Mouse (Mus musculus) CH12.LX (cell line): Measurements from ENCODE around the gene Scel. TPM values are rescaled to one million over a fixed set of nuclear protein-coding genes. Genes with fewer than 3 reads are reported as not detected.

Source experiments
- DNase-seq: peaks from one replicate; pipeline ENCODE4 v3.0.0-alpha.2; 2013; ENCODE audit errors: extremely low read depth
- H3K27ac ChIP-seq: 2 replicates; pipeline ENCODE4 v1.5.1; 2012; ENCODE audit warnings: low read depth, mild to moderate bottlenecking, control low read depth, moderate library complexity; ENCODE audit not compliant: insufficient read depth
- H3K27me3 ChIP-seq: replicated peaks from 2 replicates; pipeline ENCODE3; 2012; ENCODE audit warnings: inconsistent platforms
- H3K36me3 ChIP-seq, 2 experiments: replicated peaks in 1 of 2; 2 replicates each; pipeline versions ENCODE3 to v1.6.1; 2012; ENCODE audit warnings: inconsistent platforms in 1 of 2, low read length in 1 of 2, mild to moderate bottlenecking in 1 of 2, mixed read lengths in 1 of 2, moderate library complexity in 1 of 2; ENCODE audit not compliant: control insufficient read depth in 1 of 2, insufficient read depth in 1 of 2
- H3K4me1 ChIP-seq, 2 experiments: 2 replicates each; pipeline ENCODE4 v1.6.1; 2012; ENCODE audit warnings: inconsistent platforms in 1 of 2, moderate library complexity in 1 of 2; ENCODE audit not compliant: insufficient read depth in 2 of 2, control insufficient read depth in 1 of 2
- H3K4me2 ChIP-seq: 2 replicates; pipeline ENCODE4 v1.6.1; 2012; ENCODE audit warnings: low read depth, mild to moderate bottlenecking, control low read depth; ENCODE audit not compliant: poor library complexity, insufficient read depth, severe bottlenecking
- H3K4me3 ChIP-seq, 3 experiments: fragments of 150-350 bp in 1 of 3; sonication (generic) in 1 of 3; replicated peaks in 1 of 3; 2 replicates each; pipeline versions ENCODE3 to v1.5.1; 2011 to 2012; ENCODE audit warnings: low read depth in 2 of 3, low read length in 2 of 3, mild to moderate bottlenecking in 2 of 3, moderate library complexity in 2 of 3, control low read depth in 1 of 3, improper control_type of control experiment in 1 of 3, inconsistent platforms in 1 of 3, mixed read lengths in 1 of 3; ENCODE audit not compliant: poor library complexity in 1 of 3
- H3K79me2 ChIP-seq: replicated peaks from 2 replicates; pipeline ENCODE4 v1.6.1; 2012; ENCODE audit warnings: mild to moderate bottlenecking, moderate library complexity; ENCODE audit not compliant: control insufficient read depth, poor library complexity, insufficient read depth, severe bottlenecking; ENCODE audit errors: extremely low read depth
- H3K9ac ChIP-seq: 2 replicates; pipeline ENCODE4 v1.6.1; 2012; ENCODE audit warnings: low read depth, mild to moderate bottlenecking, control low read depth, moderate library complexity; ENCODE audit not compliant: insufficient read depth
- H3K9me3 ChIP-seq: replicated peaks from 2 replicates; pipeline ENCODE3; 2012; ENCODE audit warnings: low read length, inconsistent platforms, mixed read lengths
- CHD1 ChIP-seq: IDR thresholded peaks from 2 replicates; pipeline ENCODE4 v1.6.1; 2012; ENCODE audit warnings: low read depth, low read length, improper control_type of control experiment, inconsistent platforms
- CTCF ChIP-seq, 2 experiments: IDR thresholded peaks in 1 of 2; conservative IDR thresholded peaks in 1 of 2; 2 replicates each; pipeline ENCODE4 v1.5.1; 2011 to 2012; ENCODE audit warnings: low read depth in 2 of 2, low read length in 2 of 2, improper control_type of control experiment in 1 of 2, inconsistent platforms in 1 of 2, mild to moderate bottlenecking in 1 of 2, moderate library complexity in 1 of 2
- E2F4 ChIP-seq: IDR thresholded peaks from 2 replicates; pipeline ENCODE4 v1.6.1; 2011; ENCODE audit warnings: low read depth, low read length, improper control_type of control experiment; ENCODE audit not compliant: insufficient replicate concordance
- ETS1 ChIP-seq: conservative IDR thresholded peaks from 2 replicates; pipeline ENCODE4 v1.6.1; 2012; ENCODE audit warnings: low read depth, mild to moderate bottlenecking, inconsistent platforms, low read length, improper control_type of control experiment, moderate library complexity
- GABPA ChIP-seq: IDR thresholded peaks from 2 replicates; pipeline ENCODE4 v1.6.1; 2012; ENCODE audit warnings: low read depth, low read length, improper control_type of control experiment, inconsistent platforms; ENCODE audit not compliant: insufficient replicate concordance
- HCFC1 ChIP-seq: IDR thresholded peaks from 2 replicates; pipeline ENCODE4 v1.6.1; 2012; ENCODE audit warnings: low read depth, mild to moderate bottlenecking, inconsistent platforms, low read length, improper control_type of control experiment
- IRF4 ChIP-seq: IDR thresholded peaks from 2 replicates; pipeline ENCODE4 v1.6.1; 2014; ENCODE audit warnings: low read depth, mild to moderate bottlenecking, inconsistent platforms, low read length, improper control_type of control experiment
- JUN ChIP-seq: IDR thresholded peaks from 2 replicates; pipeline ENCODE4 v1.6.1; 2011; ENCODE audit warnings: low read depth, mild to moderate bottlenecking, low read length, improper control_type of control experiment, moderate library complexity; ENCODE audit not compliant: insufficient read depth
- MEF2A ChIP-seq: IDR thresholded peaks from 2 replicates; pipeline ENCODE4 v1.6.1; 2014; ENCODE audit warnings: low read depth, mild to moderate bottlenecking, inconsistent platforms, low read length, improper control_type of control experiment, borderline replicate concordance
- MYC ChIP-seq: IDR thresholded peaks from 2 replicates; pipeline ENCODE4 v1.6.1; 2011; ENCODE audit warnings: low read depth, mild to moderate bottlenecking, improper control_type of control experiment, low read length
- NELFE ChIP-seq: IDR thresholded peaks from 2 replicates; pipeline ENCODE4 v1.6.1; 2011; ENCODE audit warnings: low read depth, low read length, improper control_type of control experiment
- PAX5 ChIP-seq: IDR thresholded peaks from 2 replicates; pipeline ENCODE4 v1.6.1; 2012; ENCODE audit warnings: low read length, inconsistent platforms, mixed read lengths
- RCOR1 ChIP-seq: conservative IDR thresholded peaks from 2 replicates; pipeline ENCODE4 v1.6.1; 2012; ENCODE audit warnings: low read depth, mild to moderate bottlenecking, inconsistent platforms, low read length, improper control_type of control experiment
- SMC3 ChIP-seq: IDR thresholded peaks from 2 replicates; pipeline ENCODE4 v1.6.1; 2011; ENCODE audit warnings: low read depth, low read length, improper control_type of control experiment
- TBP ChIP-seq: conservative IDR thresholded peaks from 2 replicates; pipeline ENCODE4 v1.6.1; 2011; ENCODE audit warnings: low read depth, low read length, improper control_type of control experiment
- TCF12 ChIP-seq: IDR thresholded peaks from 2 replicates; pipeline ENCODE4 v1.6.1; 2014; ENCODE audit warnings: low read depth, mild to moderate bottlenecking, inconsistent platforms, low read length, improper control_type of control experiment
- UBTF ChIP-seq: IDR thresholded peaks from 2 replicates; pipeline ENCODE4 v1.6.1; 2012; ENCODE audit warnings: low read depth, mild to moderate bottlenecking, inconsistent platforms, low read length, improper control_type of control experiment, moderate library complexity
- USF1 ChIP-seq: IDR thresholded peaks from 2 replicates; pipeline ENCODE4 v1.6.1; 2014; ENCODE audit warnings: low read depth, mild to moderate bottlenecking, inconsistent platforms, low read length, improper control_type of control experiment
- USF2 ChIP-seq: conservative IDR thresholded peaks from 2 replicates; pipeline ENCODE4 v1.6.1; 2011; ENCODE audit warnings: low read depth, low read length, improper control_type of control experiment
- ZNF384 ChIP-seq: IDR thresholded peaks from 2 replicates; pipeline ENCODE4 v1.6.1; 2012; ENCODE audit warnings: low read depth, low read length, improper control_type of control experiment, inconsistent platforms
- dilution Hi-C: fragments of 300-500 bp; cut with MboI; formaldehyde crosslinking; loops from 2 replicates; pipeline ENCODE4 v1.14.3; 2020; ENCODE audit warnings: low sequenced_read_pairs; ENCODE audit not compliant: extremely low pct_unique_long_range_greater_than_20kb, extremely low pct_ligation_motif_present
- in situ Hi-C: fragments of 300-500 bp; cut with MboI; formaldehyde crosslinking; loops from 3 replicates; pipeline ENCODE4 v1.14.3; 2019; ENCODE audit warnings: low sequenced_read_pairs, low pct_ligation_motif_present, low pct_unique_long_range_greater_than_20kb, mixed read lengths
- polyA plus RNA-seq: library from polyadenylated mRNA; unstranded; fragments of >175 nt; gene quantifications from 2 replicates; pipeline ENCODE4 v1.2.1, GENCODE M21; 2012; ENCODE audit warnings: low read depth; ENCODE audit not compliant: insufficient read length
- total RNA-seq, 2 experiments: library from RNA; depleted of rRNA; stranded (reverse); fragments of 300-350 nt in 1 of 2; fragments of >200 nt in 1 of 2; gene quantifications; 2 replicates each; pipeline ENCODE4 v1.2.3; 2012 to 2014

Gene Scel
- total and polyA plus RNA-seq, 3 experiments: 0.04 to 0.31 (median 0.31) TPM

DNA sequence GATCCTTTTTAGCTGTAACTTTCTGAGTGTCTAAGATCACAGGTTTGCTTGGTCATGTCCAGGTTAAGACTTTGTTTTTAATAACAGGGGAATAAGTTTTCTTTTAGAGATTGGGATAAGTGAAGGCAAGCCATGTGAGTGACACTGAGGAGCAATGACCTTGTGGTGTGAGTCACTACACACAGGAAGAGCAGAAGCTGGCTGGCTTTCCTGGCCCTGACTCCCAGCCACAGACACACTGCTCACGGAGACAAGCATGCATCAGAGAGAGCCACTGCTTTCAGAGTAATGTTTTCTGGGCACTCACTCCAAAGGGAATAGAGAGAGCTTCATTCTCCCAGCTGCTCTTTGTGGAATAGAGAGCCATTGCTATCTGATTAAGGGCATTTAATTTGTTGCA, 54.8 kb downstream of the Scel start:
- Histone ChIP-seq H3K27ac (no peak overlapping the region), H3K27me3 (no peaks in the 10 kb centered on the region), H3K36me3 (no peaks in the 10 kb centered on the region), H3K79me2 (no peaks in the 10 kb centered on the region), H3K9me3 (no peaks in the 10 kb centered on the region), H3K9ac (no peak overlapping the region), H3K4me1 (no peaks in the 10 kb centered on the region), H3K4me3 (no peak overlapping the region)
- in situ Hi-C loops: loop anchor here (5.0 kb wide), 1 partner anchor 49 kb away; no protein-coding TSS in a partner anchor
- no peak for DNase-seq
- dilution Hi-C loops: loop anchor here (25.0 kb wide), 1 partner anchor 394 kb away; no protein-coding TSS in a partner anchor
- TF ChIP-seq IRF4: no peak
- no peak for TF ChIP-seq PAX5
- no peak for TF ChIP-seq MYC
- no peak for TF ChIP-seq JUN
- no peak for TF ChIP-seq CHD1
- TF ChIP-seq E2F4: no peak
- TF ChIP-seq NELFE: no peak
- no peak for TF ChIP-seq USF1
- no peak for TF ChIP-seq SMC3
- TF ChIP-seq USF2: no peak
- no peak for TF ChIP-seq TCF12
- no peak for TF ChIP-seq ZNF384
- no peak for TF ChIP-seq MEF2A
- TF ChIP-seq, all 38 proteins: peak for 0
- H3K4me2 ChIP-seq: no peak overlapping the region

DNA sequence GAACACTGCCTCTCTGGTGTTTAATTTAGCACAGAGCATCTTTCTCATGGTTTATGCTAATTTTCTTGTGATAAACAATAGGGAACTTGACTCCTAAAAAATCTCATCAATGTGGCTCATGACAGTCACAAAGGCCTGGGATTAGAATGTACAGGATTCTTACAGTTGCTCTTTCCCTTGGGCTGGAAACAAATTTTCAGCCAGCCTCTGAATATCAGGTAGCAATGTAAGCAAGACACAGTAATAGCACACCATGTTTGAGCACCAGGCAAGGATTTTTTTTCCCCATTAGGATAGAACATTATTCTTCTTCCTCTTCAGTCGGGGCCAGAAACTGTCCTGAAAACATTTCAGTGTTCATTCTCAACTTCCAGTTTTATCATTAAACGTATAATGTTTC, 55.3 kb downstream of the Scel start:
- Histone ChIP-seq H3K4me1 (no peaks in the 10 kb centered on the region), H3K27ac (no peak overlapping the region), H3K27me3 (no peaks in the 10 kb centered on the region), H3K79me2 (no peaks in the 10 kb centered on the region), H3K9me3 (no peaks in the 10 kb centered on the region), H3K36me3 (no peaks in the 10 kb centered on the region), H3K4me2 (no peak overlapping the region), H3K9ac (no peak overlapping the region), H3K4me3 (no peak overlapping the region)
- DNase-seq: no peak
- dilution Hi-C loops: loop anchor here (25.0 kb wide), 1 partner anchor 394 kb away; no protein-coding TSS in a partner anchor
- TF ChIP-seq RCOR1 (no peak), UBTF (no peak), GABPA (no peak), MYC (no peak), HCFC1 (no peak), CTCF (conservative IDR thresholded peaks at IDR 0.05 in 1 of 2, IDR thresholded peaks at IDR 0.05 in 1 of 2; ENCODE audit: low read depth in 2 of 2, low read length in 2 of 2) (no peak), TBP (no peak), ETS1 (no peak), TCF12 (no peak)
- TF ChIP-seq, all 38 proteins: peak for 0
- in situ Hi-C loops: loop anchor here (5.0 kb wide), 1 partner anchor 49 kb away; no protein-coding TSS in a partner anchor
